Mouse (Mus musculus) liver, embryonic 14.5 days (tissue): ENCODE measurements around the gene Hsd17b3. TPM values are rescaled to one million over a fixed set of nuclear protein-coding genes. Genes with fewer than 3 reads are reported as not detected.

Source experiments
- ATAC-seq: fragments of 200-750 bp; cut with Nextera tagmentation; 2 replicates; pipeline ENCODE4 v1.8.0; 2017; ENCODE audit warnings: moderate number of reproducible peaks, mild to moderate bottlenecking, moderate library complexity; ENCODE audit not compliant: insufficient read depth
- DNase-seq, 3 experiments: peaks; one replicate each; pipeline ENCODE4 v3.0.0-alpha.2; 2012 to 2013; ENCODE audit warnings: low read depth in 3 of 3, low spot score in 3 of 3
- H3K27ac ChIP-seq: fragments of 300-500 bp; sonication (generic); 2 replicates; pipeline ENCODE4 v1.5.1; 2014; ENCODE audit warnings: moderate library complexity, mild to moderate bottlenecking, control low read depth, inconsistent platforms
- H3K27me3 ChIP-seq: fragments of 300-500 bp; sonication (generic); 2 replicates; pipeline ENCODE4 v1.6.1; 2014; ENCODE audit warnings: mild to moderate bottlenecking, low read length, moderate library complexity; ENCODE audit not compliant: control insufficient read depth, insufficient read depth
- H3K36me3 ChIP-seq: fragments of 300-500 bp; sonication (generic); replicated peaks from 2 replicates; pipeline ENCODE4 v1.6.1; 2014; ENCODE audit warnings: low read depth; ENCODE audit not compliant: control insufficient read depth, insufficient read depth
- H3K4me1 ChIP-seq, 2 experiments: fragments of 200-500 bp in 1 of 2; fragments of 300-500 bp in 1 of 2; sonication (generic) in 1 of 2; replicated peaks; 2 replicates each; pipeline ENCODE4 v1.6.1; 2012 to 2014; ENCODE audit warnings: antibody characterized with exemption in 1 of 2, inconsistent platforms in 1 of 2, low read length in 1 of 2; ENCODE audit not compliant: control insufficient read depth in 2 of 2, insufficient read depth in 2 of 2
- H3K4me2 ChIP-seq: fragments of 300-500 bp; sonication (generic); 2 replicates; pipeline ENCODE4 v1.6.1; 2014; ENCODE audit warnings: low read depth, mild to moderate bottlenecking, control low read depth, moderate library complexity
- H3K4me3 ChIP-seq, 2 experiments: fragments of 200-500 bp in 1 of 2; fragments of 300-500 bp in 1 of 2; sonication (generic) in 1 of 2; 2 replicates each; pipeline ENCODE4 v1.5.1; 2012 to 2014; ENCODE audit warnings: low read depth in 2 of 2, low read length in 2 of 2, mild to moderate bottlenecking in 2 of 2, control low read depth in 1 of 2, inconsistent platforms in 1 of 2, moderate library complexity in 1 of 2; ENCODE audit not compliant: insufficient read depth in 1 of 2
- H3K9ac ChIP-seq: fragments of 300-500 bp; sonication (generic); replicated peaks from 2 replicates; pipeline ENCODE4 v1.6.1; 2014; ENCODE audit warnings: mild to moderate bottlenecking, control low read depth, moderate library complexity
- H3K9me3 ChIP-seq: fragments of 300-500 bp; sonication (generic); 2 replicates; pipeline ENCODE4 v1.6.1; 2016; ENCODE audit warnings: low read length, mixed read lengths; ENCODE audit not compliant: control insufficient read depth
- CTCF ChIP-seq: IDR thresholded peaks from 2 replicates; pipeline ENCODE4 v1.5.1; 2016; ENCODE audit warnings: antibody characterized with exemption, low read depth, control low read depth
- EP300 ChIP-seq: IDR thresholded peaks from 2 replicates; pipeline ENCODE4 v1.6.1; 2016; ENCODE audit warnings: antibody characterized with exemption, low read depth
- WGBS: fragments of 180-500 bp; shearing (Covaris S2); extraction: QIAGEN DNeasy Blood & Tissue Kit; methylation state at CpG from one replicate; pipeline ENCODE4 v1.1.7; 2014; ENCODE audit not compliant: insufficient replicate concordance; 5-methylcytosine and 5-hydroxymethylcytosine counted together
- polyA plus RNA-seq, 2 experiments: library from polyadenylated mRNA; depleted of rRNA in 1 of 2; stranded (reverse) in 1 of 2; unstranded in 1 of 2; fragments of >200 nt; fragmentation: Nextera tagmentation in 1 of 2; extraction: Ambion mirVana in 1 of 2; gene quantifications; 2 replicates each; pipeline versions ENCODE4 v1.2.1 to v1.2.3; 2012 to 2014

The Hsd17b3 gene
- polyA plus RNA-seq, 2 experiments = not detected

DNA sequence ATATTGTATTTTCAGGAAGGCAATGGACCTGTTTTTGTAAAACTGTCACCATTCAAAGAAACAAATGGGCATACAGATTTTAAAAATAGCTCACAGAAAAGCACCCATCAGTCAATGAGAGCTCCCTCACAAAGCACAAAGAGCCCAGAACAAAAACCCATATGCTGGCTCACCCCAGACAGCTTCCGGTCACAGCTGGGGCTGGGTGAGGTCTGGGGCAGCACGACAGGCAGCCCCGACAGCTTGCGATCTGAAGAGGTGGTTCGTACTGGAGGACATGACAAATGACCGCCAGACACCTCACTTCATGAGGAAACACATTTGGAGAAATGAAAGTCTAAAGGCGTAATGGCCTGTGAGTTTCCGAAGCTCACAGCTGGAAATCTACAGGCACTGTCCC is 18.5 kb upstream of the Hsd17b3 start:
- Histone ChIP-seq H3K27me3 (no peaks in the 10 kb centered on the region), H3K27ac (no peak overlapping the region), H3K9me3 (no peaks in the 10 kb centered on the region), H3K4me3 (no peak overlapping the region), H3K4me1 (peaks cover 5 to 7% of the 10 kb centered on the region in 2 experiments; a peak in 3 of 4 replicates), H3K4me2 (no peak overlapping the region), H3K9ac (no peak overlapping the region), H3K36me3 (no peaks in the 10 kb centered on the region)
- DNase-seq (no peak), ATAC-seq (no peak)
- WGBS = 28% methylated on average over 8 of the region's 8 CpGs
- TF ChIP-seq EP300 (no peak), CTCF (no peak)

DNA sequence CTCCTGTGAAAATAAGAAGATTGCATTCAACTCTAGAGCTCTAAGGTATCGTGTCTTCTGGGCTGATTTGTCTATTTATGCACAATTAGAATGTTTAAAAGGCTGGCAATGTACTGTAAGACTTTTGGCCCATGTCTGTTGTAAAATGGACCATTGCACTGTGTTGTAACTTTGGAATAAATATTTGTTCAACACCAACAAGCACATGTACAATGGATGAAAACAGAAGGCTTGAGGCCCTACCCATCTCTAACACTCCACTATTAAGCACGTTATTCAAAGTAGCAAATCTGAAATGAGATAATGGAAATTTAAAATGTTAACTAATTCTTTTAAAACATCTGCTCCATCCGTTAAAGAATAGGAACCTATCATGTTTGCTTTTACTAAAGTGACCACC is 18.1 kb upstream of the Hsd17b3 start:
- H3K27ac ChIP-seq = no peak overlapping the region
- ATAC-seq (no peak), DNase-seq (no peak)
- H3K4me2 ChIP-seq = no peak overlapping the region
- no peak overlapping the region for H3K4me3 ChIP-seq
- TF ChIP-seq EP300 (no peak), CTCF (no peak)
- no peak overlapping the region for H3K9ac ChIP-seq
- H3K36me3 ChIP-seq = no peaks in the 10 kb centered on the region
- 45% methylated on average over 3 of the region's 3 CpGs for WGBS
- H3K9me3 ChIP-seq = no peaks in the 10 kb centered on the region
- no peaks in the 10 kb centered on the region for H3K27me3 ChIP-seq
- H3K4me1 ChIP-seq = peaks cover 5 to 7% of the 10 kb centered on the region in 2 experiments; a peak in 3 of 4 replicates

DNA sequence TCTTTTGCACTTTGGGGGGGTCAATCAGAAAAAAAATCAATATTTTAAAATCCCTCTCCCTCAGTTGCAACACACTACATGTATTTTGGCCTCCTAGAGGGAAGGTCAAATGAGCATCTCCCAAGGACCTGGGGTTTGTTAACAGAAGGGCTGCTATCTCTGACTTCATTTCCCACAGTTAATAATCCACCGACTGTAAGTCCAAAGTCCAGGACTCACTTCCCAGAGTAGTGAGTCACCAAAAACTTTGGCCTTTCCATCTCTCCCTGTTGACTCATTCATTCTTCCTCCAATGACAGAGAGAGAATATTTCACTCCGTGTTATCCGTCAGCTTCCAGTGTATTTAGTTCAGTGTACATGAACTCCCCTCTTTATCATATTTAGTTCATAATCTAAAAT is 16.7 kb upstream of the Hsd17b3 start:
- H3K9me3 ChIP-seq = no peaks in the 10 kb centered on the region
- no peak overlapping the region for H3K4me3 ChIP-seq
- DNase-seq (no peak), ATAC-seq (peak; percentile 57)
- H3K4me1 ChIP-seq = peaks cover 5 to 7% of the 10 kb centered on the region in 2 experiments; a peak in 3 of 4 replicates
- H3K4me2 ChIP-seq = no peak overlapping the region
- no peak for TF ChIP-seq EP300
- TF ChIP-seq CTCF = no peak
- 66% methylated on average over 3 of the region's 3 CpGs for WGBS
- no peak overlapping the region for H3K9ac ChIP-seq
- H3K27ac ChIP-seq = no peak overlapping the region
- H3K27me3 ChIP-seq = no peaks in the 10 kb centered on the region
- no peaks in the 10 kb centered on the region for H3K36me3 ChIP-seq

DNA sequence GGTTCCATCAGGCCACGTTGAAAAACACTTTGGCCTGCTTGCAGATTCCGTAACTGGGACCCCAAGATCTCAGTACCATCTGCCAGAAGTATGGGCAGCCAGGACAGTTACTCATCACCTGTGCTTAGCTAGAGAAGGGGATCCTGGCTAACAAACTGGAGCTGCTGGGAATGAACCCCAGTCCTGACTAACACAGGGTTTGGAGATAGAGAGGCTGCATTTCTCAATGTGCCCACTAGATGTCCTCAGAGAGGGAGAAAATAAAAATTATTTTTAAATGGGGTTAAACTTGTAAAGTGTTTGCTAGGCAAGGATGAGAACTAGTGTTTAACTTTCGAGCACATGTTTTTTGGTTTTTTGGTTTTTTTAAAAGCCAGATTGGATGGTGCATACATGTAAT is 11.2 kb upstream of the Hsd17b3 start:
- no peaks in the 10 kb centered on the region for H3K36me3 ChIP-seq
- peak; percentile 71 for TF ChIP-seq CTCF
- TF ChIP-seq EP300 = no peak
- no peak overlapping the region for H3K4me2 ChIP-seq
- DNase-seq (peak in 1 of 3 experiments; percentile 7), ATAC-seq (no peak)
- WGBS = 56% methylated on average over 3 of the region's 3 CpGs
- no peak overlapping the region for H3K27ac ChIP-seq
- no peaks in the 10 kb centered on the region for H3K27me3 ChIP-seq
- no peaks in the 10 kb centered on the region for H3K9me3 ChIP-seq
- H3K9ac ChIP-seq = no peak overlapping the region
- no peak overlapping the region for H3K4me3 ChIP-seq
- H3K4me1 ChIP-seq = no peaks in the 10 kb centered on the region; a peak in 1 of 4 replicates

DNA sequence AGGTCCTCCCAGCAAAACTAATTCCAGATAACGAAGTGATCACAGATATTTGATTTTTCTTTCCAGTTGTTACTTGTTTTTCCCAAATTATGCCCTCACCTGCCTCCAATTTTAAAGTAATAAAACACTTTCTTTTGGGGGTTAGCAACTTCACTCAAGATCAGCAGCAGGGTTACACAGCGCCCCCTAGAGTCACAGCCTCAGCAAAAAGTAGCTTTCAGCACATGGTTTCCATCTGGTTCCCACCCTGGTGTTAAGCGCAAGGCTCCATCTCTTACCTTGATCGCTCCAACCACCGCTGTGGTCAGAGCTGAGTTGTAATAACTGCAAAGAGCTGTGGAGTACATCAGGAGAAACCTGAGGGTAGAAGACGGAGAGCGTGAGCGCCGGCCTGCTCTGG is 10.0 kb upstream of the Hsd17b3 start:
- Histone ChIP-seq H3K9ac (no peak overlapping the region), H3K9me3 (no peaks in the 10 kb centered on the region), H3K4me2 (no peak overlapping the region), H3K4me3 (no peak overlapping the region), H3K4me1 (no peaks in the 10 kb centered on the region), H3K27me3 (no peaks in the 10 kb centered on the region), H3K27ac (no peak overlapping the region), H3K36me3 (no peaks in the 10 kb centered on the region)
- ATAC-seq (no peak), DNase-seq (no peak)
- 60% methylated on average over 9 of the region's 9 CpGs for WGBS
- no peak for TF ChIP-seq EP300
- peak; percentile 67 for TF ChIP-seq CTCF
